Mouse (Mus musculus) duodenum, adult 2 months (tissue): Measurements from ENCODE around the gene Tle2. TPM values are rescaled to one million over a fixed set of nuclear protein-coding genes. Genes with fewer than 3 reads are reported as not detected.

Source experiments
- polyA plus RNA-seq: library from polyadenylated mRNA; depleted of rRNA; stranded (reverse); fragments of >200 nt; gene quantifications from 2 replicates; pipeline ENCODE4 v1.2.3, GENCODE M21; 2012; ENCODE audit warnings: low replicate concordance; rRNA removed

Tle2 gene
- 18.3 and 66.9 TPM in 2 replicates for polyA plus RNA-seq

GRCm38 (mm10) chr10:81574081-81575056 is at the start of gene Tle2:
Gene Tle2 (plus strand): TSS chr10:81574561.

DNA sequence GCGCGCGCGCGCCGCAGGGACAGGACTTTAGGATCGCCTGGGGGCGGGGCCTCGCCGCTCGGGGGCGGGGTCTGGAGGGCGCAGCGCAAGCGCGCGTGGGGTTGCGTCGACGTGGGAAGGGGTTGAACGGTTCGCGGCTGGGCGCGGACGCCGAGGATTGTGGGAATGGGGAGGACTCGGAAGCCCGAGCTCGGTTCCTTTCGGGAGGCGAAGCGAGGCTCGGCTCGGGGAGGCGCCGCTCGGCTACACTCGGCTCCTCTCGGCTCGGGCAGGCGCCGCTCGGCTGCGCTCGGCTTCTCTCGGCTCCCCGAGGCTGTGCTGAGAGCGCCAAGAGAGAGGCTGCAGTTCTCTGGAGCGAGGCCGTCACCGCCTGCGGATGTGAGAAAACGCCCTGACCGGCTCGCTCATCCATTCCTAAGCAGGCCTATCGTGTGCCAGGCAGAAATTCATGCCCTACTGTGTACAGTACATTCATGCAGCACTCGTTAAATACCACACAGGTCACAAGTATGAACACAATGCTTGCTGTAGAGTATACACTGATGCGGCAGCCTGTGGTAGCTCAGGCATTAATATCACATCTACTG is 29.1 kb upstream of the Tle2 start, which contains the start of gene Gna11:
Gene Gna11, minus strand, starts transcription at position 30 of the 587 bp plus-strand sequence.

GRCm38 (mm10) chr10:81559163-81559626 is 15.2 kb upstream of the Tle2 start, which contains the start of gene Aes:
Gene Aes (plus strand): TSS chr10:81559488.

GRCm38 (mm10) chr10:81600738-81601203 is 26.4 kb downstream of the Tle2 start, which contains the start of gene Tle6:
Gene Tle6 (minus strand): TSS chr10:81601073.

DNA sequence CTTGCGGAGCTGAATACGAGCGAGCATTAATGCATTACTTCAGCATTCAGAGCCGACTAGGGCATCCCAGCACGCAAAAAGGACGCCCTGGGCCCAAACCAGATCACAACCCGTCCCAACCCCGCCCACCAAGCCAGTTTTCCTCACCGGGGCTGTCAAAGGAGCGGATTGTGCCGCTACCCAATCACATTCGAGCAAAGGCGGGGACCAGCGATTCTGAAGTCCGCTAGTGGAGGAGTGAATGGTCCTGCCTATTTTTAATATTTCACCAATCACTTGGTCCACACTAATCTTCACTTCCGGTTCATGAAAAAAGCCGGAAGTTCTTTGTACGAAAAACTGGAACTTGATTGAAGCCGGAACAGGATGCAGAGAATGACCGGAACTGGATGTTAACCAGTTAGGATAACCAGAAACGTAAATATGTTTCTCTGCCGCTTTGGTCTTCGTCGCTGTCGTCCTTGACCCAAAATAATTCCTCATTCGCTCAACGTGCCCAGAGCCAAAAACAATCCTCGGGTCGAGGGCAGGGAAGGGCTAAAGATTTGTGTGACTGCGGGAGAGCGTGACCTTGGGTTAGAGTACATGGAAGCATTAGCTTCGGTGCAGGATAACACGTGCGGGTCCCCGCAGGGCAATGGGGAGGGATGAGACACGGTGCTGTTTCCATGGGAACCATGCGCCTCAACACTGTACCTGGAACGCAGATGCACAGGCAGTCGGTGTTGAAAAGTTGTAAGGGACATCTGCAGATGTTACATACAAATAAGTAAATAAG is 31.8 kb downstream of the Tle2 start, which contains the start of gene BC025920:
Gene BC025920, plus strand, starts transcription at position 297 of the 778 bp plus-strand sequence.

GRCm38 (mm10) chr10:81626994-81627835 is 52.9 kb downstream of the Tle2 start, which contains the start of gene Sirt6:
Gene Sirt6 (minus strand): TSS chr10:81627797.

DNA sequence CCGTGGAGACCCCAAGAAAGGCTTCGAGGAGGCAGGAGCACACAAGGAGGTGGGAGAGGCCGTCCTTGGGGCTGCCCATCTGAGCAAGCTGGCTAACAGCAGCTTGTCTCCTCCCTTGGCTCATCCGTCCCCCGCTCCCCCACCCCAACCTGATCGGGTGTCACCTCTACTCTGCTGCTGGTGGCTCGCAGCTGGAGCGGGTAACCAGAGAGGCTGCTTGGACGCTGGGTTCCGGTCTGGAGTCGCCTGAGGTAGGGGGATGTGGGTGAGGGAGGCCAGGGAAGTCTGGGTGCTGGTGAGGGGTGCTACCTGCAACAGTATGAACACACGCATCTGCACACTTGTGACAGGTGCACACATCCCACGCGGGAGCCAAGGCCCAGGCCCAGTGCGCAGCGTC is 54.0 kb downstream of the Tle2 start, which contains the start of gene Ankrd24:
Gene Ankrd24, plus strand, starts transcription at position 151 of the 400 bp plus-strand sequence.

Other genes with a start within 250 kb of the Tle2 start
- 10.9 and 12.5 TPM in 2 replicates for gene Tbxa2r, start 245.8 kb upstream of the Tle2 start, polyA plus RNA-seq
- gene Gipc3, start 231.3 kb upstream of the Tle2 start, polyA plus RNA-seq: 1.3 and 1.4 TPM in 2 replicates
- 221 and 244 TPM in 2 replicates for gene Hmg20b, start 224.1 kb upstream of the Tle2 start, polyA plus RNA-seq
- gene Mfsd12, start 217.1 kb upstream of the Tle2 start, polyA plus RNA-seq: 14.7 and 31.5 TPM in 2 replicates
- gene 4930404N11Rik, start 208.7 kb upstream of the Tle2 start, polyA plus RNA-seq: 9.2 and 36.1 TPM in 2 replicates
- 85.3 and 131 TPM in 2 replicates for gene Fzr1, start 196.0 kb upstream of the Tle2 start, polyA plus RNA-seq
- 83.2 and 110 TPM in 2 replicates for gene Dohh, start 190.1 kb upstream of the Tle2 start, polyA plus RNA-seq
- 1.3 and 3.5 TPM in 2 replicates for gene Gm48551, start 190.1 kb upstream of the Tle2 start, polyA plus RNA-seq
- 4.4 and 4.7 TPM in 2 replicates for gene Gm48552, start 185.6 kb upstream of the Tle2 start, polyA plus RNA-seq
- 6,225 and 12,735 TPM in 2 replicates for gene Smim24, start 181.5 kb upstream of the Tle2 start, polyA plus RNA-seq
- gene Nfic, start 118.9 kb upstream of the Tle2 start, polyA plus RNA-seq: 14.0 and 23.5 TPM in 2 replicates
- 3.8 and 8.4 TPM in 2 replicates for gene Celf5, start 91.9 kb upstream of the Tle2 start, polyA plus RNA-seq
- 449 and 530 TPM in 2 replicates for gene Ncln, start 78.2 kb upstream of the Tle2 start, polyA plus RNA-seq
- gene S1pr4, start 74.4 kb upstream of the Tle2 start, polyA plus RNA-seq: 1.6 and 4.8 TPM in 2 replicates
- 1.3 and 1.6 TPM in 2 replicates for gene Gna15, start 50.3 kb upstream of the Tle2 start, polyA plus RNA-seq
- 397 and 652 TPM in 2 replicates for gene Gna11, start 29.4 kb upstream of the Tle2 start, polyA plus RNA-seq
- gene Aes, start 15.1 kb upstream of the Tle2 start, polyA plus RNA-seq: 1,935 and 3,654 TPM in 2 replicates
- gene Tle6, start 26.5 kb downstream of the Tle2 start, polyA plus RNA-seq: 6.1 and 27.7 TPM in 2 replicates
- gene BC025920, start 31.7 kb downstream of the Tle2 start, polyA plus RNA-seq: 0.40 and 0.58 TPM in 2 replicates
- 33.5 and 36.6 TPM in 2 replicates for gene Sirt6, start 53.2 kb downstream of the Tle2 start, polyA plus RNA-seq
- 12.7 and 25.7 TPM in 2 replicates for gene Ankrd24, start 54.0 kb downstream of the Tle2 start, polyA plus RNA-seq
- not detected in 2 replicates for gene Gm10778, start 74.5 kb downstream of the Tle2 start, polyA plus RNA-seq
- gene Zfp433, start 130.3 kb downstream of the Tle2 start, polyA plus RNA-seq: not detected in 2 replicates
- gene Gm3055, start 196.6 kb downstream of the Tle2 start, polyA plus RNA-seq: not detected in 2 replicates
- gene Gm4767, start 237.6 kb downstream of the Tle2 start, polyA plus RNA-seq: 0.04 and 0.05 TPM in 2 replicates